Mouse (Mus musculus): ENCODE data around the gene Frmd5.

Frmd5 gene

DNA sequence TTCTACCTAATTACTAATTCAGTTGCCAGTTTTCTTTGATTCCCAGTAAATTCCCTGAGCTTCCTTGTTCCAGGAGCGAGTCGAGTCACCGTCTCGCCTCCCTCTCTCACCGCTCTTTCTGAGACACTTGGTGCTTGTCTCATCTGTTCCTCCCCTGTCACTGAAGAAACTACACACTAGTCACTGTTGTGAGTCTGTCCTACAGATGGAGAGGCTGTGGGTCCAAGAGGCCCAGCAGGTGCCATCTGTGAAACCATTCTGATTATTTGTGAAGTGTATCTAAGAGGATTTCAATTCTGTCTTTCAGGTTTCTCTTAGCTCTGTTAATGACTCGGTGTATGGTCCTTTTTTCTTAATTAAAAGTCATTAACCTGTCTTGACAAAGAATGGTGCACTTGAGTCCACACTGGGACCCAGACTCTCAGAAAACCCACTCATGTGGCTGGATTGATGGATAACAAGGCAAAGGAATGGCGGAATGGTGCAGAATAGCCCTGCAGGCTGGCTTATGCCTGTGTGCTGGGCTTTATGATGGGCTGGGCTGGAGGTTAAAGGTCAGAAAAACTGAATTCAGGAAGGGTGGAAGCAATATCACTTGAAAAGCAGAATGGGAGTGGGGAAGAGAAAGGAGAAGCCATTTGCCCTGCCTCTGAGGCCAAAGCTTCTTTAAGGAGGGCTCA, 186.2 kb downstream of the Frmd5 start:
- no peak for DNase-seq (ENCODE audit: low spot score)

DNA sequence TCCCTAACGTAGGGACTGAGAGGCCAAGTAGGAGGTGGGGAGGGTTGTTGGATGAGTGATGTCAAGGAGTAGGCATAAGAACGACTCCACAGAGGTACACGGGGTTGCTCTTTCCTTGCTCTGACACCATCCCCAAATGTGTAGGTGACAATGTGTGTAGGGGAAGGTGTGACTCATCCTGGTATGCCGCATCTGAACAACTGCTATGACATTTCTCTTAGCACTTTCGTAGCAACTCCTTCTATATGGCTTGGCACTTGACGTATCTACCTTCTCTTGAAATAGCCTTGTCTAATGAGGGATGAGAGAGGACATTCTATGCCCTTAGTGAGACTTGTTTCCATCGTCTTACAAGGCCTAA, 191.7 kb downstream of the Frmd5 start:
- DNase-seq (ENCODE audit: low spot score) = no peak

DNA sequence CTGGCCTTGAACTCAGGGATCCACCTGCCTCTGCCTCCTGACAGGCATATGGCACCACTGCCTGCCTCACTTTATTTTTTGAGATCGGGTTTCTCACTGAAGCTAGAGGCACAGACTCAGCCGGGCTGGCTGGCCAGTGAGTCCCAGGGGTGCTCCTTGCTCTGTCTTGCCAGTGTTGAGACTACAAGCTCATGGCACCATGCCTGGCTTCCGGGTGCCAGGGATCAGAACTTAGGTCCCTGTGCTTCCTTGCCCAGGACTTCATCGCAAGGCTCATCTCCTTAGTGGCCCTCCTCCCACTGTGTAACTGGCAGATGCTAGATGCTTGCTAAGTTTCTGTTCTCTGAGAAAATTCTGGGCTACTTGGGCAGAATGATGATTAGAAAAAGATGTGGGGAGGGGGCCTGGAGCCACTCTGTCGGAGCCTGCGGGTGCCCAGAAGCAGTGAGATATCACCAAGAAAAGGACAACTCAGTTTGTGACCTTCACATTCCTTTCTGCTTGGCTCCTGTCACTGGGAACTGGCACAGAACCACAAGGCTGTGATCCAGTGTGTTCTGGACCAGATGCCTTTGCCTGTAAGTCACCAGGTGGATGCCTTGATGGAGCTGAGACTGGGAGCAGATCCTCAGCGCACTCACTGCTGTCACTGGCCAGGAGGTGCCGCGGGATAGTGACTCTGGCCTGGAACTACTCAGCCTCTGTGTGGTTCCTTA, 192.2 kb downstream of the Frmd5 start:
- DNase-seq (ENCODE audit: low spot score) = no peak

DNA sequence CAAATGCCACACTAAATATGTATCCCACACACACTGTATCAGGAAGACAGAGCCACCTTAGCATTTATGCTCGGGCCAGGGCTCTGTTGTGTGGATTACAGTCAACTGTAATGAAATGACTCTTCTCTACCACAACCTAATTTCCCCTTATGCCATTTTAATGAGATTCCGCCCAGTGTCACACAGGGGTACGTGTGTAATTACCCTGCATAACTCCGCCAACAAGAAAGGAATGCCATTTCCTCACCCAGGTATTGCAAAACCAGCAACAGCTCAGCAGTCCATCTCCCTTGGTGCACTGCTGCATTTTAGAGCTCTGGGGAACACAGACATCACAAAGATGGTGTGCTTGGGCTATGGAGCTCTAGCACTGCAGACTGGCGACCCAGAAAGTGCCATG, 194.8 kb downstream of the Frmd5 start:
- DNase-seq (ENCODE audit: low spot score) = no peak

DNA sequence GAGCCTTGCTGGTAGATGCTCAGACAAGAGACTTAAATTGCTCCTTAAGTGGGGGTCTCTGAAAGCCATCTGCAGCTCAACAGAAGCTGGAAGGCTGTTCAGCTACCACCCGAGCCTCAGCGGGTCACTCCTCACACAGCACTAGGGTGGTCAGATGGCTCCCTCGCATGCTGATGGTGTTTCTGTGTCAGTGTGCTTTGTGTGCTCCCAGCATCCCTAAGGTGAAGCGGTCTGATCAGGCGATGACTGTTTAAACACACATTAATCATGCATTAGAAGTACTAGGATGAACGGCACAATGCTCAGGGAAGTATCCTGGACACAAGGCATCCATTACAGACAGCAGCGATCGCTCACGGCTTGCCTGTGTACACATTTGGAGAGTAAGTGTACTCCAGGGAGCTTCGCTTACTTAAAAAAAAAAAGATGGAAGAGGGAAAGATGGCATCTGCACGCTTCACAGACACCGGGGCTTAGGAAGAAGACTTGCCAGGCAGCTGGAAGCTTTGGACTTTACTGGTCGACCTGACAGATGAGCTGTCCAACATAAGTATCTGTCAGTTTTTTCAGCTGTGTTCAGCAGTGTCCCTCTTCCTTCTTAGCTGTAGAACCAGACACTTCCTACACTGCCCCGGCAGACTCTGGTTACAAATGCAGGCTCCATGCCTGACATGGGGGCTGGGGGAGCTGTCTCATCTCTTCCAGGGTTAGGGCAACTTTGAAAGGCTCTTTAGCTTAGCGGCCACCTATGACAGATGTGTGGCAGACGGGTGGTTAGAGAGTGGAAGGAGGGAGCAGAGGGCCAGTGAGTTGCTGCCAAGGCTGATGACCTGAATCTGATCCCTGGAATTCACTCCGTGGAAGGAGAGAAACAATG, 196.6 kb downstream of the Frmd5 start:
- DNase-seq (ENCODE audit: low spot score) = no peak

DNA sequence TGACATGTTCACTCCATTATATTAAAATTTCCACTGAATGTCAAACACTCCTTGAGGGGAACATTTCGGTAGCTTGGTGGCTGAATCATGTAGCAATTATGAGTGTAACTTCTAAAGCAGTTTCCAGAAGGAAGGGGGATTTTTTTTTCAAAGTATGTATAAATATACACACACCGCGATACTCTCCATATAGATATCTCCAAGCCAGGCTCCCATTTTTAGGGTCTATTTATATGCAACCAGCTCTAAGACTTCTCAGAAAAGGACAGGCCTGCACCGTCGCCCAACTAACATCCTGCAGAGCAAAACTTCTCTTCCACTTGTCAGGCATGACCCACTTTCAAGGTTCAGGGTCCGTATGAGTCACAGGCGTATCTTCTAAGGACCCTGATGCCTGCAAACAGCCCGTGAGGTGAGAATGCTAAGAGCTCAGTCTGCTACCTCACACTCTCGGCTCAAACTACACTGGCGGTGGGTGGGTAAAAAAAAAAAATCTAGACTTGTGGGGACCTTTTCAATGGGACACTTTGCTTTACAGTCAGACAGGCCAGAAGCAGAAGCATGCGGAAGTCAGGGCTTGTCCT, 197.7 kb downstream of the Frmd5 start:
- DNase-seq (ENCODE audit: low spot score) = no peak

DNA sequence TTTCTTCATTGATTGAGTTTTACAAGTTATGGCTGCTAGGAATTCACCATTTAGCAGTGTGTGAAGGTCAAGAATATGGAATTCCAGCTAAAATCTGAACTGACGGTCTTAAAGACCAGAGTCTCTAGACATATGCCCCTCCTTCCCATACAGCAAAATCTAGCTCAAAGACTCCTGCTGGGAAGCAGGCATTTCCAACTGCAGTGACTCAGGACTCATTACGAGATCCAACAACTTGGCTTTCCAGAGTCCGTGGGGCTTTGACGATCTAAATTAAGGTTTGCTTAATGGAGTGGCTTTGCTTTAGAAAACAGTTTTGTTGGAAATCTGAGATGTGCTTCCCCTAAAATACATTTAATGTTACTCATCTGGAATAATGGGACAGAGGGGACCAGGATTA, 204.5 kb downstream of the Frmd5 start:
- DNase-seq (ENCODE audit: low spot score) = no peak

DNA sequence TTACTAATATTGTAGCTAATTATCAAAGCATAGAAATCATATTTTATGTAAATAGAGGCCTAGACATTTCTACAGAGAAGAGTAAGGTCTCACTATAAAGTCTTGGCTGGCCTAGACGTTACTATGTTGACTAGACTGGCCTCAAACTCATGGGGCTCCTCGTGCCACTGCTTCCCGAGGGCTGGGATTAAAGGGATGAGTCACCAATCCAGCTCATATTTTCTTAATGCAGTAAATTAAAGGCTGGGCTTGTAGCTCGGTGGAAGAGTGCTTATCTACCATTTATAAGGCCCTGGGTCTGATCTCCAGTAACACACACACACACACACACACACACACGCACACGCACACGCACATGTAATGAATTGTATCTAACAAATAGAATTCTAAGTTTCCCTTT, 205.3 kb downstream of the Frmd5 start:
- DNase-seq (ENCODE audit: low spot score) = no peak

DNA sequence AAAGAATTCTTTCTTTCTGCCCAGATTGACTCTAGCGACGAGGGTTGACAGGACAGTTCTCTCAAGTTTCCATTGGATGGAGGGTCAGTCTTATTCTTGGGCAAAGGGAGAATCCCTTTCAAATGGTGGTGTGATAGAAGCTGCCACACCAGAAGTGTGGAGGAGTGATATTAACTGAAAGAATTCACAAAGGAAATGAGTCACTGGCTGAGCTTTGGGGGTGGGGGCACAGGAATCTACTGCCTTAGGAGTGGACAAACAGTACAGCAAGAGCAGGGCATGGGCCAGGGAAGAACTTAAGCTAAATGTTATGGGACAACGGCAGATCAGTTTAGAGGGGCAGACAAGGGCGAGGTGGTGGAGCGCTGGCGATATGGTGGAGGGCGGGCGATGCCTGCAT, 206.2 kb downstream of the Frmd5 start:
- no peak for DNase-seq (ENCODE audit: low spot score)

DNA sequence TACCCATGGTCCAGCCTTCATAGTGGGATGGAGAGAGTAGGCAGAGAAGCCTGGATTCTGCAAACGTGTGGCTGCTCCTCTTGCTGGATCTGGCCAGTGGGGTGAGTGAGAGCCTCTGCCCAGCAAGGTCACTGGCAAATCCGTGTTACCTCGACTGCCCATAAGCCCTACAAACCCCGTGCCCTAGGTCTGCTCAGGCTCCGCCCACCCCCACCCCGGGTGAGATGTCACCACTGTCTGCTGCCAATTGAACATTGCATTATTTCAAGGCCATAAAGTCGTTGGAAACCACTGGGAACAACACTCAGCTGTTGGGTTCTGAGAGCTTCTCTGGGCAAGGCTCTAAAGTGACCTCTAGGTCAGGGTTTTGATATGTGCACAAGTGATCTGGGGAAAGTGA, 208.6 kb downstream of the Frmd5 start:
- no peak for DNase-seq (ENCODE audit: low spot score)

DNA sequence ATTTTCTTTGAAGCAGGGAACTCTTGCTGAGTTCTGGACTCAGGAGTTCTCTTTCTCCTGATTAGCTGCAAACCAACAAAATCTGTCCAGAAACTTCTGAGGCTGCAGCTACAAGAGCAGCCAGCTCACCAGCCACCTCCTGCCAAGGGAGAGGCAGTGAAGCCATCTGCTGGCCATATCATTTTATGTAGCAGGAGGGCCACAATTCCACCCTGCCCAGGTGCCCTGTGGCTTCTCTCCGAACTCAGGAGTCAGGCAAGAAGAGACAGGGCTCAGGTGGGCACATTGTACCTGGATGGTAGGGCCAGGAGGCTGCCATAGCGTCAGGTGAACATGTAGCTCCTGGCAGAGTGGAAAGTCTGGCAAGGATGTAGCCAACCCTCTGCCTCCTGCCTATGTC, 210.3 kb downstream of the Frmd5 start:
- DNase-seq (ENCODE audit: low spot score) = no peak

DNA sequence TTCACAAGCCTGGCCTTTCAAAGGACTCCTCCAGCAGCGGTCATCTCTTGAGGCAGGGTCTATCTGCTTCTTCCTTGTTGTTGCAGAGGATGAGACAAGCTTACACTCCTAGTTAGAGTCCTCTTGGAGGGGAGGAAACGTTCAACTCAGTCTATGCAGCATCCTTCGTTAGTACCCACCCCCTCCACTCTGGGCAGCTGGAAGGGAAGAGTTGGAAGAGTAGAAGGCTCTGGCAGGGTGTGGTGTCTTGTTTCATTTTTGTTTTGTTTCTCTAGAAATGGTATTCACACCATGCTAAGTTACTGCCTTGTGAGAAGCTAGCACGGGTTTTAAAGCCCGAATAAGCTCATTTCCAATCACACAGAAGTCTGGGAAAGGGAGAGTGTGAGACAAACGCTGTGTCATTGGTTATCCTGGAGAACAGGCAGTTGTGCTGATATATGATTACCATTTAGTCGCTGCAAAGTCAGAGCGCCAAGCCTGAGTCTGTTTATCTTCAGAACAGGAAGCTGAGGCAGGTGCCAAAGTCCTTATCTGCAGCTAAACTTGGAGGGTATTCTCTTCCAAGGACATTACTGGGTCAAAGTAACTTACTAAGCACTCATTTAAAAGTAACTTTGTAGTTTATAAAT, 212.1 kb downstream of the Frmd5 start:
- peak; percentile 44 for DNase-seq (ENCODE audit: low spot score)

DNA sequence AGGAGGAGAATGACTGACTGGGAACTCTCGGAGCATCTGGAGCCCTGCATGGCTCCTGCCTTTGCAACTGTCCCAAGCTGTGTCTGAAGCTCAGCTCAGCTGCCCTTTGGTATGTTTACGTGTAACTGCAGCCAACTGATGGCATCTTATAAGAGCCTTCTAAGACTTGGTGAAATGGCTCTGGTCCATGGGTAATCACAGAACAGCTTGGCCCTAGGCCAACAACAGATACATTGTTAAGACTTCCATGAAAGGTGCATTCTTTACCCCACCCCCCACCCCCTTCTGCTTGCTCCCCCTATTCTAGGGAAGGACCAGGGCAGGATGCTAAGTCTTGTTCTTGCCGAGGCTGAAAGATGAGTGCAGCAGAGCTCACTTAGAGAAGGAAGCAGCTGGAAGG, 212.8 kb downstream of the Frmd5 start:
- DNase-seq (ENCODE audit: low spot score) = peak; percentile 37

DNA sequence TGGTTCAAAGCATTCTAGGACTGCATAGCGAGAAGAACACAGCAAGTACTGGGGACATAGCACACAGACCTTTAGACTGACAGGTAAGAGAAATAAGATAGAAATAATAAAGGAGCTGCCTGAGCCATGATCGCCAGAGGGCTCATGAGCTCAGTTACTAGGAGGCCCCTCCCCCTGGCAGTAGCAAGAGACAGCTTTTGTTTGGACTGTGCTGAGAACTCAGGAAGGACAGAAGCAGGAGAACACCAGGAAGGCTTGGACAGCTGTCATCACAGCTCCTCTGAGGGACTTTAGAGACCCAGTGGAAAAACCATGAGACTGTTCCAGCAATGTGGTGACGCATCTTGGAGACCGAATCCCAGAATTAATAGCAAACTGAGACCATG, 218.6 kb downstream of the Frmd5 start:
- DNase-seq (ENCODE audit: low spot score) = no peak

DNA sequence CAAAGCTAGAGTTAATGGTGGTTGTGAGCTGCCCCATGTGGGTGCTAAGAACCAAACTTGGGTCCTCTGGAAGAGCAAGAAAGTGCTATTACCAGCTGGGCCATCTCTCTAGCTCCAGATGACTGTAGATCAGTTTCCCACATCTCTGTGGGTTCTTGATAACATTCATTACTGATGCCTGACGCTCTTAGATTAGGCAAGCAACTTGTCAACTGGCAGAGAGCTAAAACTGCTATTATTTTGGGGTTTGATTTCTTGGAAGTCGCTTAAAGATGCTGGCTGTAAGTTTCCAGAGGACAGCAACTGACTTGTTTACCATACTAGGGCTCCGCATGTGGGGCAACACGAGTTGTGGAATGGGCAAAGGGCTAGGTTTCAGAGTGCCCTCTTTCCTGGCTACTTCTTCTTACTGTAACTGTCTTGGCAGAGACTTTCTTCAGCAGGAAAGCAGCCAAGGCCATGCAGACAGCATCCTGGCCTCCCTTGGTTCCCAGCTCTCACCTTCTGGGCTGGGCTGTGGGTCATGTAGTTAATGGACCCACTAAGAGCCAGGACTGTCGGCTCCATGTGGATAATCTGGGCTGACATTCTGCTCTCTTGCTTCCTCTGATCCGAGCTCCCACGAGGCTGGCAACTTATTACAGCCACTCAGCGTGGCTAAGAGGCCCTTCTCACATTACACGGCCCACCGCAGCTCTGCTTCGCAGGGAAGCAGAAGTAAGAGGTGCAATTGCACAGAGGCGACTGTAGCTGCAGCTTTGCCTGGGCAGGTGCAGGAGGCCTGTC, 219.2 kb downstream of the Frmd5 start:
- DNase-seq (ENCODE audit: low spot score) = no peak

DNA sequence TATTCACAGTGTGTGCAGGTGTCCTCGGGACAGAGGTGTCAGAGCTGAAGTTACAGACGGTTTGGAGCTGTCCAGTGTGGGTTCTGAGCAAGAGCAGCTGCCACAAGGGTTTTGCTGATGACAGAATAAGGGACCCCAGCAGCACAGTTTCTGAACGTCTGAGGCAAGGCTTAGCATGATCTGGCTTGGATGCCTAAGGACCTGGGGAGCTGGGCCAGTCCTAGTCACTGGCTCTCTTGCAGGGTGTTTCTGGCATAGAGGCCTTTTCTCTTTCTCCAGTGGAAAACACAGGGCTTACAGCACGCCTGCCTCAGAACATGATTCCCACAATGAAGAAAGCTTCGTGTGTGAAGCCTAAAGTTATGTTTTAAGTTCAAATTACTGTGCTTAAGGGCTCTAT, 222.2 kb downstream of the Frmd5 start:
- DNase-seq (ENCODE audit: low spot score) = no peak

DNA sequence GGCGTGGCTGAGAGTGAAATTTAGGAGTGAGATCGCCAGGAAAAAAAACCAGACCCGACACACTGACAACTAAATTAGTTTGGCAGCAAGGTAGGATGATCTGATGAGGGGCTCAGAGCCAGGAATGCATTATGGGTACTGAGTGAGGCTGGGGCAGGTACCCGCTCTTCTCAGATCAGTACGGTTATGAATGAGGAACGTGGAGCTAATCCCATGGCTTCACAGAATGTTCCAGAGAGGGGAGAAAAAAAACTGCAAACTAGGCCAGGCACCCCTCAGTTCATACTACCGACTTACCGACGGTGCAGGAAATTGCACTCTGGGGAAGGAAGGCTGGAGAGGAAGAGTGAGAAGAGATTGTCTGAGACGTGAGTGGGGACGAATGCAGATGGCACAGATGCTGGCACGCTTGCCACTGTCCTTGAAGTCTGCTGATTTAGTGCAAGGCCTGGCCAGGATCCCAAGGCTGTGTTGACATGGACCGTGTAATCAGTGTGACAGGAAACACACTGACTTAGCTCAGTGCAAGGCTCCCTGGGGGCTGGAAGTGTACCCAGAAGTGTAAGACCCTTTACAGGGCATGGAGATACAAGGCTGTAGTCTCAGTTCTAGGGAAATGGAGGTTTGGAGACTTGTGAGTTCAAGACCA, 223.3 kb downstream of the Frmd5 start:
- peak; percentile 67 for DNase-seq (ENCODE audit: low spot score)

DNA sequence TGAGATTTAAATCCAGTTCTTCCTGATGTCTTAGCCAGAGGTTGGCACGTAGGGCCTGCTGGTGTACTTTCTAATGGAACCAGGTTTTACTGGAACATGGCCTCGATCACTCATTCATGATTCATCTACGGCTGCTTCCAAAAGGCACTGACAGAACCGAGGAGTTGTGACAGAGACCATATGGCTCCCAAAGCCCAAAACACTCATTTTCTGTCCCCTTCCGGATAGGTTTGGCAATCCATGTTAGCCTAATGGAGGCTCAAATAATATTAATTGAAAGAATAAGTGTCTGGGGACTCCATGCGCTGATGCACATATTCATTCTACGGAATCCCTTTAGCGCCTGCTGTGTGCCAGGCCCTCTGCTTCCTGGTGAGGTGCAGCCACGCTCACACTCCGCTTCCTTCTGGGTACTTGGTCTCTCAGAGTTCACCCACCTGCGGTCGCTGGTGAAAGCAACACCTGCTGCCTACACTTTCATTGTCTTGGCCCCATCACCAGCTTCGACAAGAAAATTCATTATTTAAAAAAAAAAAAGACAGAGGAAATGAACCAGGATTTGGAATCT, 224.0 kb downstream of the Frmd5 start:
- DNase-seq (ENCODE audit: low spot score) = peak; percentile 47

DNA sequence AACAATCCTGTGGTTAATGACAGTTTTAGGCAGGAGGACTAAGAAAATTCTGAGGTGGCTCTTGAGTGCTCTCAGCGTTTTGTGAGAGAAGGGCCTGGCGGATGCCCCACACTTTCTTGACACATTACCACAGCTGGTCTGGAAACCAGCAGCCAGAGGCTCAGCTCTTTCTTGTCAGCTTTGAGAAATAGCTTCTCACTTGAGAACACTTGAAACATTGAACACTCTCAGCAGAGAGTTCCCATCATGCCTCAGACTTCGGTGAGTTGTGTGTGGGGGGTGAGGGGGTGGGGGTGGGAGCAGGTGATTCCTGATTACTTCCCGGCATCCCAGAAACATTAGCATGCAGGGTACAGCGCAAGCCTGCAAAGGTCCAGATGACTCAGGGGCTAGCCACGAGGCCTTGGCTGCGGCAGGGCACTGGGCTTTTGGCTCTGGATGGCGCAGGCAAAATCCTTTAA, 231.1 kb downstream of the Frmd5 start:
- no peak for DNase-seq (ENCODE audit: low spot score)

DNA sequence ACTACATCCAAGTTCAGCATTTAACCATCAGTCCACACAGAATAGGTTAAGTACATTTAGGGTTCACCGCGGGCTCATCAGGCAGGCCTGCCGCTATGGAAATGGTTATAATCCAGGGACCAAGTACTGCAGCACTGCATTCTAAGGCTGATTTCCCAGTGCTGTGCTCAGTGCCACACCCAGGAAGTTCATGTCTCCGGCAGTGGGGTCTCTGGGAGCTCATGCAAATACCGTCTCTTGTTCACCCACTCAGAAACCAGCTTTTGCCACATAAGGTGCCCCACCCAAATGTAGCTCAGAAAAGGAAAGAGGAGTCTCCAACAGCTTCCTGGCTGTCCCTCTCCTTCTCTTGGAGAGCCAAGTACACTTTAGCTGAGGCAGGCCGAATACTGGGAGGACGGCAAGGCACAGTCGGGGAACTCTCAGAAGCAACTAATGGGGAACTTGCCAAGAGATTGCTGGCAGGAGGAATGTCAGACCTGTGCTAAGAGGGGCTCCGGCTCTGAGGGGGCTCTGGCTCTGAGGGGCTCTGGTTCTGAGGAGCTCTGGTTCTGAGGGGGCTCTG, 232.7 kb downstream of the Frmd5 start:
- DNase-seq (ENCODE audit: low spot score) = no peak

Data from MN1 (cell line).